Mouse (Mus musculus) cortical plate, adult 2 months (tissue): ENCODE measurements around the gene Ap3d1. TPM values are rescaled to one million over a fixed set of nuclear protein-coding genes. Genes with fewer than 3 reads are reported as not detected.
A peak's percentile ranks its signal among the peaks of the same experiment; 100 is the strongest.

Source experiments
- H3K27ac ChIP-seq: fragments of 200-500 bp; 2 replicates; pipeline ENCODE4 v1.5.1; 2012; ENCODE audit warnings: low read length, control low read depth, inconsistent platforms; ENCODE audit not compliant: insufficient read depth
- H3K4me1 ChIP-seq: fragments of 200-500 bp; 2 replicates; pipeline ENCODE4 v1.6.1; 2011; ENCODE audit warnings: low read length; ENCODE audit not compliant: control insufficient read depth, insufficient read depth
- H3K4me3 ChIP-seq: fragments of 200-500 bp; 2 replicates; pipeline ENCODE4 v1.5.1; 2011; ENCODE audit warnings: mild to moderate bottlenecking, low read length, control low read depth; ENCODE audit not compliant: insufficient read depth
- CTCF ChIP-seq: fragments of 200-500 bp; IDR thresholded peaks from 2 replicates; pipeline ENCODE4 v1.5.1; 2011; ENCODE audit warnings: mild to moderate bottlenecking, control low read depth, low read length; ENCODE audit not compliant: insufficient read depth; ENCODE audit errors: extremely low read depth
- POLR2A ChIP-seq: fragments of 200-500 bp; IDR thresholded peaks from 2 replicates; pipeline ENCODE4 v1.6.1; 2011; ENCODE audit warnings: mild to moderate bottlenecking, low read length, control low read depth; ENCODE audit not compliant: insufficient read depth; ENCODE audit errors: extremely low read depth
- polyA plus RNA-seq: library from polyadenylated mRNA; depleted of rRNA; stranded (reverse); fragments of >200 nt; gene quantifications from 2 replicates; pipeline ENCODE4 v1.2.3, GENCODE M21; 2012

Gene Ap3d1
- polyA plus RNA-seq, 1 experiment: 157 TPM

DNA sequence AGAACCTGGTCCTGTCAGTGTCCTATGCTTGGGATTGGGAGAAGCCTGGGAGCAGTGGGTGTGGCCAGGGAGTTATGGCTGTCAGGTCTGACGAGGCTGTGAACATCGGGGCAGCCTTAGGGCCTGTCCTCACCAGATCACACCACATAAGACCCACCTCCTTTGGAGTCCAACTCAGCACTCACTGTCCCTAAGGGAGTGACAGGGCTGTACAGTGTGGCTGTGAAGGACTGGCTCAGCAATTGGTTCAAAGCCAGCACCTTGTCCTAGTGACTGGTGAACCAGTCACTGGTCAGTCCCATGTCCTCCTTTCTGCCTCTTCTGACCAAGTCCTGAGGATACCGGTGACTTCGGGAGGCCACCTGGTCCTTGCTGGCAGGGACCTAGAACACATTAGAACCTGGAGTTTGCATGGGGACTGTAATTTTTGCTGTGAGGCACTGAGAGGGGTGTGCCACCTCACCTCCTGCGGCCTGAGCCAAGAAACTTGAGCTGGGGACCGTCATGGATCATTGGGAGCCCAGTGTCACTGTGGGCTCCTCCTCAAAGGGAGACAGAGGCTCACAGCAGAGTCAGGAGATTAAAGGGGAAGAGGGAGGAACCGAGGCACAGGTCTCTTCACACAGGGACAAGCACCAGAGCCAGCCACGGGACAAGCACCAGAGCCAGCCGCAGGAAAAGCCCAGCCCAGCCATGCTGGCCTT is 62.4 kb downstream of the Ap3d1 start:
- TF ChIP-seq POLR2A (no peak), CTCF (no peak)
- Histone ChIP-seq H3K27ac (0 out of 2 replicates have a peak overlapping the region, but pooled peaks have one; percentile 8), H3K4me1 (peaks cover 6% of the 10 kb centered on the region), H3K4me3 (no peak overlapping the region)

DNA sequence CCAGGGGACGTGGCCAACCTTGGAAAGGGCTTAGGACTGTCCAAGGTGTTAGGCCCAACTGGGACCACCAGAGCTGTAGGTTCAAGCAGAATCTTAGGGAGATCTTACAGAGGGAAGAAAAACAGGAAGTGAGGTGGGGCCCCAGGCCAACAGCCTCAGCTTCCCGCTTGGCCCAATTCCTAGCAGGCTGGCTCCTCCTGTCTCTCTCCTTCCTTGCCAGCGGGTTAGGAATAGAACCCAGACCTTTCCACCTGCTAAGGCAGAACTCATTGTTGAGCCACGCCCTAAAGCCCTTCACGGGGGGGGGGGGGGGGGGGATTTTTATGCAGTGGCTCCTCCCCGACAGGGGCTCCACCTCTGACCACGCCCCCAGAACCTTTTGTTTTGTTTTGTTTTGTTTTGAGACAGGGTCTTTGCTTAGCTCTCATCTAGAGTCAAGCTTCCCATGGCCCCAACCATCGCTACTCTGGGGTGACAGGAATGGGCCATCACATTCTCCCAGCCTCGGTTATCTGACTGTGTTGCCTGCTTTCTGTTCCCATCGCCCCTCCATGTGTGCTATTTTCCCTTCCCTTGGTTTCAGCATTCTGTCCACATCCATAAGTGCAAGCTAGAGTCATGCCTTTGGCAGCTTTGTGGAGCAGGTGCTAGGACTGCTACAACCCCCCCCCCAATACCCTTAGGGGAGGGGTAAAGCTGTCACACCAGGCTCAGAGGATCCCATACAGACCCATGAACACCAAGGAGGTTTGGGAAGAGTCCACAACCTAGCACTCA is 63.3 kb downstream of the Ap3d1 start:
- Histone ChIP-seq H3K4me3 (no peak overlapping the region), H3K4me1 (peaks cover 7% of the 10 kb centered on the region), H3K27ac (peak overlapping the region; percentile 96)
- TF ChIP-seq POLR2A (no peak), CTCF (no peak)

DNA sequence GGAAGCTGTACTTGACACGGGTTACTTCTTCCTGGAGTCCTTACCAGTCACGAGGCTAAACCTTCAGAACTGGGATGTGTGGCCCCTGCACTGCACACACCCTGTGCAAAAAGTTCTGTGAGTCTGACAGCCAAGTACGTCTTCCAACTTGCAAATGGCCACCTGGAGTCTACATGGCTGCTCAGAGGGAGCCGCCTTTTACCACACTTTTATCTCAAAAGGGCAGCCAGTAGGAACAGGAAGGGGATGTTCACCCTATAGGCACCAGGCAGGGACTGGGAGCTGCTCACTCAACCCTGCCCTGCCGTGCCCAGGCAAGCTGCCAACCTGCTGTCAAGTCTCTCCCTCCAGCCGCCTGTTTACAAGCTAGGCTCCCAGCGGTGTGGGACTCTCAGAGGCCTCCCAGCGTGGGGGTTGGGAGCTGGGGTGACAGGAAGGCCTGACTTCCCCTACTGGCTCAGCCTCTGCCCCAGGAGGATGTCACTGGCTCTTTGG is 64.1 kb downstream of the Ap3d1 start, which contains the start of gene Mknk2:
Mknk2 (minus strand) TSS at position 171 of the 495 bp plus-strand sequence.
- H3K27ac ChIP-seq: peak within 1 kb of the TSS; percentile 96
- TF ChIP-seq POLR2A (peak; percentile 33; the same call in 1 of the 2 replicates), CTCF (no peak)
- H3K4me3 ChIP-seq: peak within 1 kb of the TSS; percentile 47
- H3K4me1 ChIP-seq: peaks cover 7% of the 10 kb centered on the region

DNA sequence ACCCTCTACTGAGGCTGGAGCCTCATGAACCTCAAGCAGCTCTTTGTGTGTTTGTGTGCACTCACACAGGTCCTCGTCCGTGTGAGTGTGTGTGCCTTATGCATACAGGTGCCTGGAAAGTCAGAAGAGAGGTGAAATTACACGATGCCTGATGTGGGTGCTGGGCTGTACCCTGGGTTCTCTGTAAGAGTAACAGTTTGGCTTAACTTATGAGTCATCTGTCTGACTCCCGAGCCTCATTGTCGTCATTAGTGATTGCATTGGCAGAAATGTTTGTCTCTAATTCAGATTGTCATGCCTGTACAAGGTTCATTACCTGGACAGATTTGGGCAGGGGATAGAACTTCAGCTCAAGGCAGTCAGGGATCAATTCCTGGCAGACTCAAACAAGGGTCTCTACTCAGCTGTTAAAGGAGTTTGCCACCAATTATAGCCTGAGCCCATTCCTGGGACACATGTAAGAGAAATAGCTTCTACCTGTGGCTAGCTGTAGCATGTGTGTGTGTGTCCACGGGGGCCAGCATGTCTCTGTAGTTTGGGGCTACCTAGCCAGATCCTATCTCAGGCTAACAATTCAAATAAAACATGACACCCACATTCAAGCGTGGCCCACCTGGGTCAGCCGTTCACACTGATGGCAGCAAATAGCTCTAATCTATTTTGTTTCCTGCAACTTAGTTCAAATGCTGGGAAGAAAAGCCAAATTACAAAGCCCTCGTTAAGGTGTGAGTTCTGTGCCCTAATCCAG is 64.8 kb downstream of the Ap3d1 start:
- H3K4me1 ChIP-seq: peaks cover 7% of the 10 kb centered on the region
- TF ChIP-seq CTCF (no peak), POLR2A (no peak)
- H3K4me3 ChIP-seq: peak overlapping the region; percentile 47
- peak overlapping the region; percentile 96 for H3K27ac ChIP-seq

DNA sequence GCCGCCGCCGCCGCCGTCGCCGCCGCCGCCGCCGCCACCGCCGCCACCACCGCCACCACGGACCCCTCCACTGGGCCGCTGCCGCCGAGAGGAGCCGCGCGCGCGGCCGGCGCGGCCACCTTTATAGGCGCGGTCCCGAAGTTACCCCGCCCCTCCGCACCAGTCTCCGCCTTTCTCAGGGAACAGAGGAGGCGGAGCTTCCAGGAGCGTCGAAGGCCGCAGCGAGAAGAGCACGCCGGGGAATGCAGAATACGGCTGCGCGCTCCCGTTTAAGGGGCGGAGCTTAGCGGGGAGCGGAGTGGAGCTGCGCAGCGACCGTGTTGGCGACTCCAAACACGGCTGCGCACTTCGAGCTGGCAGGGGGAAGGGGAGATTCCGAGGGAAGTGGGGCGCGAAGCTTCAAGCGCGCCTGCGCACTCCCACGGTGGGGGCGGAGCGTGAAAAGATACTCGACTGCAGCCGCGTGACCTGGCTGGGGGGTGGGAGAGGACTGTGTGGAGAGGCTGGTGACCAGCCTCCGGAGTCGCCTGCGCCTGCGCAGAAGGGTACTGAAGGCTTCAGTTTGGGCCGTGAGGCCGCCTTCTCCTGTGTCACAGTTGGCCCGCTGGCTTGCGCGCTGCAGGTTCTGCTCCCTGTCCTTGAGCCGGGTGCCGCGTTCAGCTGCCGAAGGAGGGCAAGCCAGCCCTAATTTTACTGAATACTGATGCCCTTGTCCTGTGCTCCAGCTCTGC is 65.7 kb downstream of the Ap3d1 start:
- TF ChIP-seq CTCF: no peak
- TF ChIP-seq POLR2A: peak; percentile 99
- H3K4me3 ChIP-seq: peak overlapping the region; percentile 79
- peak overlapping the region; percentile 96 for H3K27ac ChIP-seq
- H3K4me1 ChIP-seq: peaks cover 7% of the 10 kb centered on the region

DNA sequence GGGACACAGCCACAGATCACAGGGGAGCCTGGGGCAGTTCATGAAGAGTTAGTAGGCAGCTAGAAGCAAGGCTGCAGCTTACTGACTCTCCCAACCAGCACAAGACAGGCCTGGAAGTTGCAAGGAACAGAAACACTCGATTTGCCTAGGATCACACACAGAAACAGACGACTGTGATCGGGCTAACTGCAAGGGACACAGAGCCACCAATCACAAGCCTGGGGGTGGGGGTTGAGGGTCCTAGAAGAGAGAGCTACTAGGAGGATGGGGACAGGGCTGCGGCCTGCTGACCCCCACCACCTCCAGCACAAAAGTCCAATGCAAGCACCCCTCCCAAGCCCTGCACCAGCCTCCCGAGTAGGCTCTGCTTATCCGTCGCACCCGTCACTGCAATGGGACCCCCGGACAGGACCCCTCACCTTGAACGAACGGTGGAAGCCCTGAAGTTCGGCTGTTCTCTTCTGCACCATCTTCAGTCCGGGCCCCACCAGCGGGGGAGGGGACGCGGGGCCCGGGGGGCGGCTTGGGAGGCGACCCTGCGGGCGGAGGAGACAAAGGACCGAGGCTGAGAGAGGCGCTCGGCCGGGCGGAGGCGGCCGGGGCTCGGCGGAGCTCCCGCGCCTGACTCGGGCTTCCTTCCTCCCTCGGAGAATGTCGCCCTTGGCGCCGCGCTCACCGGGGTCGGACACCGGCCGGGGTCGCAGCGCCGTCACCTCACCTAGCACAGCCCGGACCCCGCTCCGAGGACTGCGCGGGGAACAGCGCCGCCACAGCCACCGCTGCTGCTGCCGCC is 66.5 kb downstream of the Ap3d1 start:
- TF ChIP-seq CTCF: no peak
- TF ChIP-seq POLR2A: no peak
- H3K4me1 ChIP-seq: peaks cover 7% of the 10 kb centered on the region
- 0 out of 2 replicates have a peak overlapping the region, but pooled peaks have one; percentile 48 for H3K27ac ChIP-seq
- peak overlapping the region; percentile 79 for H3K4me3 ChIP-seq

DNA sequence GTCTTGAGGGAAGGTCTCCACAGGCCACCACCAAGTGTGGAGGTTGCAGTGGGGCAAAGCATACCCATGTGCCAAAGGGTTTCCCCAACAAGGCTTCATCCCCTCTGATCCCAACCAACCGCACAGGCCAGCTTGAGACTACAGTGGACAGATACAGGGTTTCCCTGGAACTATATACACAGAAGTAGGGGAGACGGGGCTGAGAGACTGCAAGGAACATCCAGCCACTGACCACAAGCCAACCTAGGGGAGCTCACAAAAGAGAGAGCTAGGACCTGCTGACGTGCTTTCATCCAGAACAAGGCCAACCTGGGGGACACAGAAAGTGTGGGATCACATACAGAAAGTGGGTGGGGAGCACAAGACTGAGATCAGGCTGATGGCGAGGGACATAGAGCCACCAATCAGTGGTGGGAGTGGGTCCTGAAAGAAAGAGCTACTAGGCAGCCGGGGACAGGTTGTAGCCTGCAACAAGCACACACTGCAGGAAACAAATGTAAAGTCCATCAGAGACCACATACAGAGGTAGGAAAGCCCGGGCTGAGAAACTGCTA is 67.1 kb downstream of the Ap3d1 start:
- H3K27ac ChIP-seq: peak overlapping the region; percentile 48; the same call in 1 of the 2 replicates
- TF ChIP-seq POLR2A: no peak
- no peak for TF ChIP-seq CTCF
- H3K4me3 ChIP-seq: peak overlapping the region; percentile 79
- H3K4me1 ChIP-seq: peaks cover 7% of the 10 kb centered on the region
